Mouse (Mus musculus): ENCODE results near the gene Kmt2c.

GRCm38 (mm10) chr5:25516301-25516895 is 17.8 kb upstream of the Kmt2c start:
- TF ChIP-seq CTCF (IDR thresholded peaks at IDR 0.05; ENCODE audit: control insufficient read depth, insufficient read depth, low read length): no peak
- no peak for TF ChIP-seq POLR2A (IDR thresholded peaks at IDR 0.05; ENCODE audit: borderline replicate concordance, control insufficient read depth, low read depth, low read length)
